Mouse (Mus musculus) cerebellum, adult 11 months (tissue): ENCODE results near the gene Znrf2.
"Not testable (repeated sequence)": the region's sequence is repeated elsewhere in the genome, so short reads cannot be mapped to it uniquely, and the experiment has no call there.

Experiments used
- DNase-seq: peaks from one replicate; pipeline ENCODE4 v3.0.0; 2022

Znrf2 gene

DNA sequence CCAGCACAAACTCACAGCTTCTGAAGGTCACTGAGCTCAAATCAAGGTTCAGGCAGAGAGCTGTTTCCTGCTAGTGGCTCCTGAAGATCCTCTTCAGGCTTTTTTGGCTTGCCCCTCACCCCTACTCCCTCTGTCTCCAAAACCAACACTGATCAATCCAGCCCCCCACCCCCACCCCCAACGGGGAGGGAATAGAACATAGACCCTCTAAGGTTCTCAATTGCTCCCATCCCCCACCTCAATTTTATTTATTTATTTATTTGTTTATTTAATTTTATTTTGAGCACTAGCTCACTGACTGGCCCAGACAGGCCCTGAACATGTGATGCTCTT lies 6.4 kb upstream of the Znrf2 start:
- no peak for DNase-seq

DNA sequence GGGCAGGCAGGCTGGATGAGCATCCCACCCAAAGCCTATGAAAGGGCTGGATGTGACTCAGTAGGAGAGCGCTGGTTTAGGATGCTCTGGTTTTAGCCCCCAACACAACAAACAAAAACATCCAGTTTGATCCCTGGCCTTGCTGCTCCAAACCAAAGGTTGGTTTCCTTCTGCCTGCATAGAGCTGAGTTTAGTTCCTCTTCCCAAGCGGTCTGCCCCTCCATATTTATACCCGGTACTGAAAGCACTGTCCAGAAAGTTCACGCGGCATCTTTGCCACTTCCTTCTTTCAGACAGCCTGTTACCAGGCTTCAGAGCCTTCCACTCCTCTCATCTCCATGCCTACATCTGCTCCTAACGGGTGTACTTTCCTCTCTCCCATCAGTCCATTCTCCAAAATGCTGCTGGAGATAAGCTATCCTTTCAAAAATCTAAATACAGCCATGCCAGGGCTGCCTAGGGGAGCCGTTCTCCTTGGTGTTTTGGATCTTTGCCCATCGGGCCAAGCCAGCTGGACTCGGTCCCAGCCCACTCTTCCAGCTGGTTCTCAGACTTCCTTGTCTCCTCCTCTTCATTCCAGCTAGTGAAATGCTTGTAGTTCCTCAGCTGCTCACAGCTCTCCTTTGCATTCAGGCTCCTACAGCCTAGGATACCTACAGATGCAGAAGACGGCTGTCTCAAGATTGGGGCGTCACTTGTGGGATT lies 5.0 kb upstream of the Znrf2 start:
- peak; percentile 43 for DNase-seq

DNA sequence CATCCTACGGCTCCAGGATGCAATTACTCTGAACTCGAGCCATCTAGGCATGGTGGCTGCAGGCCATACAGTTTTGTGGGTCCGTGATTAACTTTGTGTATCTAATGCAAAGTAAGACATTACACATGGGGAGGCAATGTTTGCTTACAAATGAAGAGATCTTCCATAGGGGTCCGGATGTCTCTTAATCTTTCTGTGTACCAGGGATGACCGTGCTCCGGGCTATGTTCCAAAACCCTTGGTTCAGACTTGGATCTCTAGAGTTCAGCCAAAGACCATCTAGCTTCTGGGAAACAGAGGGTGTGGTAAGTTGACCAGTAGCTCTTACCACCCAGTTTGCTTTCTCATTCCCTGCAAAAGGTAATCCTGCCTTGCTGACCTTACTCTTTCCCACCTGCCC lies 4.4 kb upstream of the Znrf2 start:
- no peak for DNase-seq

DNA sequence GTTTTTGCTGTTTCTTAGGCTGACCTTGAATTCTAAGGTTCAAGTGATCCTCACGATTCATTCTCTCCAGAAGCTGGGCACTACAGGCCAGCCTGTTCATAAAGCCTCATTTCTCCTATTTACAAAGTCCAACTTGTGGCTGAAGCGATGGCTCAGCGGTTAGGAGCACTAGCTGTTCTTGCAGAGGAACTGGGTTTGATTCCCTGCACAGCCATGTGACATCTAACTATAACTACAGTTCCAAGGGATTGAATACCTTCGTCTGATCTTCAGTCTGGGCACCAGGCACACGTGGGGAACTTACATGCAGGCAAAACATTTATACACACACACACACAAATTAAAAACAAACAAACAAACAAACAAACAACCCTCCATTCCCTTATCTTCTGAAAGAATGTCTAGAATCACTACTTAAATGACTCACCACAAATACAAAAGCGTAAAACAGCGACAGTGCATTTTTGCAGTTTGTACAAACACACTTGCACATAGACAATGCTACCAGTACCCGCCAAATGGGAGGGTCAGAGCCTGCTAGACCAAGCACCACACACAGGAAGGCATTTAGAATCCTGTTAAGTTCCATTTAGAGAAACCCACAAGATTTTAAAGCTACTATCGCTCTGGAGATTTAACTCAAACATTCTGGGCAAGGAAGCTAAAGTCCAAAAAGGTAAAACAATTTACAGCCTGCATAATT lies 1.1 kb upstream of the Znrf2 start:
- DNase-seq: no peak

GRCm38 (mm10) chr6:54817266-54817767 lies 601 bp downstream of the Znrf2 start:
- peak; percentile 48 for DNase-seq

GRCm38 (mm10) chr6:54818389-54818788 lies 1.7 kb downstream of the Znrf2 start:
- DNase-seq: no peak

GRCm38 (mm10) chr6:54819272-54819671 lies 2.6 kb downstream of the Znrf2 start:
- no peak for DNase-seq

GRCm38 (mm10) chr6:54819746-54820145 lies 3.0 kb downstream of the Znrf2 start:
- no peak for DNase-seq

- DNase-seq: no peak
Measured at GRCm38 (mm10) chr6:54822348-54822747, 5.6 kb downstream of the Znrf2 start.

- not testable (repeated sequence) for DNase-seq
Measured at GRCm38 (mm10) chr6:54824561-54824960, 7.8 kb downstream of the Znrf2 start.

- DNase-seq: no peak
Measured at GRCm38 (mm10) chr6:54827481-54827880, 10.8 kb downstream of the Znrf2 start.

DNA sequence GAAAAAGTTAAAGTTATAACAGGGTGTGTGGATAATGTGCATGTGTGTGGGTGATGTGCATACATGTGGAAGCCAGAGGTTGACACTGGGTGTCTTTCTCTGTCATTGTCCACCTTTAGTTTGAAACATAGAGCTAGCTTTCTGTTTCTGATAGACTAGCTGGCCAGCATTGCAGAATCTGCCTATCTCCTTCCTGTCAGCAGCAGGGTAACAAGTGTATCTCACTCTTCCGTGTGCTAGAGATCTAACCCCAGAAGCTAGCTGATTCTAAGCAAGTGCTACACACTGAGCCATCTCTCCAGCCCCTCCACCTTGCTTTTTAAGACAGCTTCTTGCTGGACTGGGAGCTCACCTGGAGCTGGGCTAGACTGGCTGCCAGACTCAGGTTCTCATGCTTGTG lies 11.6 kb downstream of the Znrf2 start:
- no peak for DNase-seq

- no peak for DNase-seq
Measured at GRCm38 (mm10) chr6:54830048-54830772, 13.5 kb downstream of the Znrf2 start.

DNA sequence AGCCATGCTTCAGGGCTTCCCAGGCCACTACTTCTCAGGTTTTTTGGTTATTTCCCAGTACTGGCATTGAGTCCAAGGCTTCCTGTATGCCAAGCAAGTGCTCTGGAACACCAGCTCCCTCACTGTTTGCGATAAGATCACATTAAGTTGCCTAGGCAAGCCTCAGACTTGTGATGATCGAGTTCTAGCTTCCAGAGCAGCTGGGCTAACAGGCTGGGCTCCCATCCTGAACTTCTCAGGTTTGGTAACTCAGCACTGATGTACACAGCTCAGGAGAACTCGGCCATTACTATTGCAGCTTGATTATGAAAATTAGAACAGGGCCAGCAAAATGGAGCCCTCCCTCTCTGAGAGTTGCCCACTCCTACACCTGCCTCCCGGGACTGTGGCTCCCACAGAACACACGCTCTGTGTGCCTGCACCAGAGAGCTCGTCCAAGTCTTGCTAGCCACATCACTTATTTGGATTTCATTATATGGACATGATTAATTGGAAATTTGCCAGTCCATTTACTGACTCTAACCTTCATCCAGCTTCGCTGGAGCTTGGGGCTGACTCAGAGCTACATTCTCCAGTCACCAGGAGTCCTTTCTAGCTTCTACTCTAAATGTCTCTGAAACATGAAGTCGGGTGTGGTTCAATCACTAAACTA lies 14.5 kb downstream of the Znrf2 start:
- DNase-seq: no peak

GRCm38 (mm10) chr6:54833427-54833826 lies 16.7 kb downstream of the Znrf2 start:
- no peak for DNase-seq

GRCm38 (mm10) chr6:54836666-54837065 lies 19.9 kb downstream of the Znrf2 start:
- DNase-seq: no peak

DNA sequence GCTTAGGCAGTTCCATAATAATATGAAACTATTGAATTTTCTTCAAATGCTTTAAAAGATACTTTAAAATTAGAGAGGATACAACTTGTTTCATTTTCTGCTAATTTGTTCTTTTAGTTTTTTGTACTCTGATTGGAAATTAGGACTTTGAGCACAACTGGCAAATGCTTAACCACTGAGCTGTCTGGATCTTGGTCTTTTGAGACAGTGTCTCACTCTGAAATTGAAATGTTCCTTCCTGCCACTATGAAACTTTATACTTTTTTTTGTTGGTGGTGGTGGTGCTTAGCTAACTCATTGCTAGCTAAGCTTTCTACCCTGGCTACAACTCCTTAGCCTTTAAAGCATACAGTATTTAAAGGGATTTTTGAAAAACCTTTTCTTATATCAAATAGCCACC lies 24.7 kb downstream of the Znrf2 start:
- no peak for DNase-seq

GRCm38 (mm10) chr6:54842041-54842440 lies 25.3 kb downstream of the Znrf2 start:
- DNase-seq: no peak

DNA sequence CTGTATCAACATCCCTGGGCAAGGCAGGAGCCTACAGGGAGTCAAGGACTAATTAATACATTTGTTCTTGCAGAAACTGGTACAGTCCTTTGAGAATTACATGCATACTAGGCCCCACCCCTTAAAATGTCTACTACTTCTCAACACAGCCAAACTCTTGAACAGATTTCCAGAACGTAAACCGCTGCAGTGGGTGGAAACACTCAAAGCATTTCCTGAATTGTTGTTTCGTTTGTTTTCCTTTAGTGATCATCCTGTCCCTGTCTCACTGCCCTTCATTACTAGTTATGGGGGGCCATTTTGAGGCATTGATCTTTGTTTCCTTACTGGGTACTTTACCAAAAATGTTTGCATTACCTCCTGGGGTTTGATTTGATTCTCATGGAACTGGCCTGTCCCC lies 31.8 kb downstream of the Znrf2 start:
- DNase-seq: no peak

- no peak for DNase-seq
Measured at GRCm38 (mm10) chr6:54849179-54850156, 32.8 kb downstream of the Znrf2 start.

GRCm38 (mm10) chr6:54851778-54852177 lies 35.1 kb downstream of the Znrf2 start:
- DNase-seq: no peak

GRCm38 (mm10) chr6:54852669-54853068 lies 36.0 kb downstream of the Znrf2 start:
- no peak for DNase-seq
